In genomic region chr14:79771094-79771535, GRCm38 (mm10) we compare ENCODE assay signal across 7 mouse cellular contexts. TPM values are rescaled to one million over a fixed set of nuclear protein-coding genes. Genes with fewer than 3 reads are reported as not detected.
DNase-seq lines count a peak whose midpoint lies in the region; ATAC-seq and TF ChIP-seq lines count a peak whose summit lies in the region.

Gene Pcdh8, minus strand, starts transcription at chr14:79771312.

- ATAC-seq in embryonic facial prominence, embryonic 15.5 days (ENCODE audit: insufficient number of reproducible peaks, low FRiP score, low TSS enrichment, low read depth), result peak; percentile 89
- peak; percentile 84 for ATAC-seq in heart, embryonic 12.5 days (ENCODE audit: insufficient number of reproducible peaks, low FRiP score)
- peak; percentile 91 for ATAC-seq in kidney, embryonic 15.5 days (replicated peaks; ENCODE audit: low FRiP score)
- ATAC-seq in limb, embryonic 13.5 days (ENCODE audit: low FRiP score, low read depth), result peak; percentile 92
- peak; percentile 90 for ATAC-seq in midbrain, embryonic 15.5 days (replicated peaks)
- ATAC-seq in stomach, postnatal 0 days (ENCODE audit: low FRiP score, low TSS enrichment), result peak; percentile 88

- TF ChIP-seq CTCF in stomach, postnatal 0 days (IDR thresholded peaks at IDR 0.05; ENCODE audit: low read depth), result peak; percentile 46

- WGBS in embryonic facial prominence, embryonic 15.5 days, result under 1% methylated on average over 30 of the region's 30 CpGs
- under 1% methylated on average over 30 of the region's 30 CpGs for WGBS in heart, embryonic 12.5 days
- under 1% methylated on average over 30 of the region's 30 CpGs for whole genome bisulfite sequencing in kidney, embryonic 15.5 days
- WGBS in limb, embryonic 13.5 days, result under 1% methylated on average over 30 of the region's 30 CpGs
- WGBS in midbrain, embryonic 15.5 days, result 1% methylated on average over 30 of the region's 30 CpGs
- WGBS in stomach, postnatal 0 days, result under 1% methylated on average over 30 of the region's 30 CpGs

- H3K36me3 ChIP-seq in embryonic facial prominence, embryonic 15.5 days, result no peaks in the 10 kb centered on the region
- H3K36me3 ChIP-seq in heart, embryonic 12.5 days, result no peaks in the 10 kb centered on the region
- no peaks in the 10 kb centered on the region for H3K36me3 ChIP-seq in kidney, embryonic 15.5 days
- no peaks in the 10 kb centered on the region for H3K36me3 ChIP-seq in limb, embryonic 13.5 days
- no peaks in the 10 kb centered on the region for H3K36me3 ChIP-seq in midbrain, embryonic 15.5 days (replicated peaks)
- no peaks in the 10 kb centered on the region for H3K36me3 ChIP-seq in stomach, postnatal 0 days (ENCODE audit: control insufficient read depth, insufficient read depth, low read length)

- H3K4me2 ChIP-seq in embryonic facial prominence, embryonic 15.5 days (replicated peaks), result peak within 1 kb of the TSS; percentile 67
- H3K4me2 ChIP-seq in heart, embryonic 12.5 days, result peak within 1 kb of the TSS; percentile 92
- H3K4me2 ChIP-seq in kidney, embryonic 15.5 days, result peak within 1 kb of the TSS; percentile 76
- H3K4me2 ChIP-seq in limb, embryonic 13.5 days (replicated peaks), result peak within 1 kb of the TSS; percentile 78
- H3K4me2 ChIP-seq in midbrain, embryonic 15.5 days, result peak within 1 kb of the TSS; percentile 93
- H3K4me2 ChIP-seq in stomach, postnatal 0 days (replicated peaks; ENCODE audit: low read depth), result peak within 1 kb of the TSS; percentile 59

- no peak within 1 kb of the TSS for H3K27ac ChIP-seq in embryonic facial prominence, embryonic 15.5 days (replicated peaks)
- H3K27ac ChIP-seq in heart, embryonic 12.5 days (ENCODE audit: poor library complexity, severe bottlenecking), result no peak within 1 kb of the TSS
- H3K27ac ChIP-seq in kidney, embryonic 15.5 days, result no peak within 1 kb of the TSS
- H3K27ac ChIP-seq in limb, embryonic 13.5 days, result no peak within 1 kb of the TSS
- peak within 1 kb of the TSS; percentile 86 for H3K27ac ChIP-seq in midbrain, embryonic 15.5 days
- H3K27ac ChIP-seq in stomach, postnatal 0 days (replicated peaks), result no peak within 1 kb of the TSS

- H3K27me3 ChIP-seq in embryonic facial prominence, embryonic 15.5 days, result peaks cover 94% of the 10 kb centered on the region
- H3K27me3 ChIP-seq in heart, embryonic 12.5 days (replicated peaks), result peaks cover 89% of the 10 kb centered on the region
- peaks cover 97% of the 10 kb centered on the region for H3K27me3 ChIP-seq in kidney, embryonic 15.5 days
- H3K27me3 ChIP-seq in limb, embryonic 13.5 days, result peaks cover 97% of the 10 kb centered on the region
- H3K27me3 ChIP-seq in midbrain, embryonic 15.5 days (replicated peaks), result no peaks in the 10 kb centered on the region
- H3K27me3 ChIP-seq in stomach, postnatal 0 days (ENCODE audit: control insufficient read depth, insufficient read depth, low read length), result peaks cover 24% of the 10 kb centered on the region; the same call in 1 of the 2 replicates

- peaks cover 52% of the 10 kb centered on the region for H3K4me1 ChIP-seq in embryonic facial prominence, embryonic 15.5 days
- peaks cover 38% of the 10 kb centered on the region for H3K4me1 ChIP-seq in heart, embryonic 12.5 days (replicated peaks)
- H3K4me1 ChIP-seq in kidney, embryonic 15.5 days, result peaks cover 52% of the 10 kb centered on the region
- H3K4me1 ChIP-seq in limb, embryonic 13.5 days, result peaks cover 52% of the 10 kb centered on the region
- peaks cover 59% of the 10 kb centered on the region for H3K4me1 ChIP-seq in midbrain, embryonic 15.5 days
- peaks cover 5% of the 10 kb centered on the region for H3K4me1 ChIP-seq in stomach, postnatal 0 days (replicated peaks; ENCODE audit: control insufficient read depth, insufficient read depth)

- H3K9ac ChIP-seq in embryonic facial prominence, embryonic 15.5 days, result no peak within 1 kb of the TSS
- H3K9ac ChIP-seq in heart, embryonic 12.5 days, result no peak within 1 kb of the TSS
- 0 out of 2 replicates have a peak within 1 kb of the TSS, but pooled peaks have one; percentile 24 for H3K9ac ChIP-seq in kidney, embryonic 15.5 days
- peak within 1 kb of the TSS; percentile 46; the same call in 1 of the 2 replicates for H3K9ac ChIP-seq in limb, embryonic 13.5 days
- H3K9ac ChIP-seq in midbrain, embryonic 15.5 days, result peak within 1 kb of the TSS; percentile 82
- H3K9ac ChIP-seq in stomach, postnatal 0 days (ENCODE audit: low read length), result no peak within 1 kb of the TSS

- no peak for TF ChIP-seq EP300 in stomach, postnatal 0 days (optimal IDR thresholded peaks at IDR 0.05)

- DNase-seq in c-Kit-positive CD71-negative TER-119-negative erythroid progenitor cells, embryonic 14.5 days (ENCODE audit: low read depth), result peak; percentile 26
- peak; percentile 91 for DNase-seq in stomach, postnatal 0 days (ENCODE audit: low spot score)

- peak within 1 kb of the TSS; percentile 37 for H3K4me3 ChIP-seq in embryonic facial prominence, embryonic 15.5 days (replicated peaks)
- H3K4me3 ChIP-seq in heart, embryonic 12.5 days, result peak within 1 kb of the TSS; percentile 50
- peak within 1 kb of the TSS; percentile 42 for H3K4me3 ChIP-seq in kidney, embryonic 15.5 days (replicated peaks)
- H3K4me3 ChIP-seq in limb, embryonic 13.5 days, result peak within 1 kb of the TSS; percentile 45
- H3K4me3 ChIP-seq in midbrain, embryonic 15.5 days, result peak within 1 kb of the TSS; percentile 65
- peak within 1 kb of the TSS; percentile 33 for H3K4me3 ChIP-seq in stomach, postnatal 0 days (ENCODE audit: low read depth, low read length)

- H3K9me3 ChIP-seq in embryonic facial prominence, embryonic 15.5 days (replicated peaks), result no peaks in the 10 kb centered on the region
- H3K9me3 ChIP-seq in heart, embryonic 12.5 days (replicated peaks), result 0 out of 2 replicates have a peak, but pooled peaks cover 3% of the 10 kb centered on the region
- no peaks in the 10 kb centered on the region for H3K9me3 ChIP-seq in kidney, embryonic 15.5 days (replicated peaks)
- no peaks in the 10 kb centered on the region for H3K9me3 ChIP-seq in limb, embryonic 13.5 days
- no peaks in the 10 kb centered on the region for H3K9me3 ChIP-seq in midbrain, embryonic 15.5 days
- no peaks in the 10 kb centered on the region for H3K9me3 ChIP-seq in stomach, postnatal 0 days (ENCODE audit: control insufficient read depth, low read length)

RNA-seq across cellular contexts. Expression of gene Pcdh8, which starts in this region (rescaled TPM):
- polyA plus RNA-seq in embryonic facial prominence, embryonic 15.5 days (2015; fragmentation: Nextera tagmentation; extraction: Ambion mirVana), result 3.1 and 3.8 TPM in 2 replicates
- 0.21 and 0.42 TPM in 2 replicates for polyA plus RNA-seq in heart, embryonic 12.5 days (2016; fragmentation: Nextera tagmentation; extraction: Ambion mirVana)
- polyA plus RNA-seq in kidney, embryonic 15.5 days (2015; fragmentation: Nextera tagmentation; extraction: Ambion mirVana), result 1.8 TPM in 2 replicates
- polyA plus RNA-seq in limb, embryonic 13.5 days (2015; fragmentation: Nextera tagmentation; extraction: Ambion mirVana), result 4.8 TPM in 2 replicates
- 72.8 and 73.2 TPM in 2 replicates for polyA plus RNA-seq in midbrain, embryonic 15.5 days (2015; fragmentation: Nextera tagmentation; extraction: Ambion mirVana)
- 0.97 and 1.6 TPM in 2 replicates for polyA plus RNA-seq in stomach, postnatal 0 days (2015; fragmentation: Nextera tagmentation; extraction: Ambion mirVana)

Comparison
In these comparisons a context has a peak if more than half of its experiments do, and no peak if none do; other contexts are left out.
1. RNA of gene Pcdh8 (polyA plus RNA-seq): 72.8 to 73.2 TPM in midbrain, embryonic 15.5 days; 4.8 TPM in limb, embryonic 13.5 days, 3.1 to 3.8 TPM in embryonic facial prominence, embryonic 15.5 days, 1.8 TPM in kidney, embryonic 15.5 days, 0.97 to 1.6 TPM in stomach, postnatal 0 days and 0.21 to 0.42 TPM in heart, embryonic 12.5 days; every median in the first group is over 10 times any median in the second.
2. Peak in ATAC-seq, H3K4me3 ChIP-seq and H3K4me2 ChIP-seq in heart, embryonic 12.5 days; RNA of the gene not detected or under 1 TPM.
3. H3K9ac ChIP-seq: peak in kidney, embryonic 15.5 days (single experiment), limb, embryonic 13.5 days (single experiment) and midbrain, embryonic 15.5 days (single experiment); none in embryonic facial prominence, embryonic 15.5 days (single experiment), heart, embryonic 12.5 days (single experiment) and stomach, postnatal 0 days (single experiment).
4. Peak in every context shown above with its lines, with median percentiles within 50 percentile points of each other: ATAC-seq, H3K4me2 ChIP-seq and H3K4me3 ChIP-seq.